7 mouse cellular contexts compared by ENCODE assay signal in genomic region chr4:136053247-136053596, GRCm38 (mm10). TPM values are rescaled to one million over a fixed set of nuclear protein-coding genes. Genes with fewer than 3 reads are reported as not detected.
A peak's percentile ranks its signal among the peaks of the same experiment; 100 is the strongest.
DNase-seq lines count a peak whose midpoint lies in the region; ATAC-seq and TF ChIP-seq lines count a peak whose summit lies in the region.

Gene Rpl11, minus strand, starts transcription at chr4:136053428.

- H3K4me2 ChIP-seq in embryonic facial prominence, embryonic 12.5 days (replicated peaks), result peak within 1 kb of the TSS; percentile 98
- H3K4me2 ChIP-seq in limb, embryonic 12.5 days, result peak within 1 kb of the TSS; percentile 87
- H3K4me2 ChIP-seq in midbrain, embryonic 15.5 days, result peak within 1 kb of the TSS; percentile 92

- no peaks in the 10 kb centered on the region; the same call in 1 of the 2 replicates for H3K27me3 ChIP-seq in embryonic facial prominence, embryonic 12.5 days
- H3K27me3 ChIP-seq in kidney, adult 2 months (replicated peaks; ENCODE audit: control insufficient read depth, insufficient read depth, low read length), result no peaks in the 10 kb centered on the region
- no peaks in the 10 kb centered on the region for H3K27me3 ChIP-seq in limb, embryonic 12.5 days
- H3K27me3 ChIP-seq in midbrain, embryonic 15.5 days (replicated peaks), result no peaks in the 10 kb centered on the region
- no peaks in the 10 kb centered on the region for H3K27me3 ChIP-seq in spleen, adult 2 months (ENCODE audit: control insufficient read depth, insufficient read depth, low read length)

- H3K4me3 ChIP-seq in embryonic facial prominence, embryonic 12.5 days, result peak within 1 kb of the TSS; percentile 98
- H3K4me3 ChIP-seq in kidney, adult 2 months (ENCODE audit: insufficient read depth, low read depth, low read length), result peak within 1 kb of the TSS; percentile 74
- peak within 1 kb of the TSS; percentile 98 for H3K4me3 ChIP-seq in limb, embryonic 12.5 days (replicated peaks)
- peak within 1 kb of the TSS; percentile 95 for H3K4me3 ChIP-seq in midbrain, embryonic 15.5 days
- peak within 1 kb of the TSS; percentile 92 for H3K4me3 ChIP-seq in spleen, adult 2 months (ENCODE audit: extremely low read depth, insufficient read depth, insufficient read length)

- TF ChIP-seq POLR2A in kidney, adult 2 months (IDR thresholded peaks at IDR 0.05; ENCODE audit: low read depth, low read length), result peak; percentile 71
- TF ChIP-seq POLR2A in spleen, adult 2 months (IDR thresholded peaks at IDR 0.05; ENCODE audit: low read depth, low read length), result peak; percentile 83

- peak within 1 kb of the TSS; percentile 93 for H3K27ac ChIP-seq in embryonic facial prominence, embryonic 12.5 days
- peak within 1 kb of the TSS; percentile 73 for H3K27ac ChIP-seq in kidney, adult 2 months (ENCODE audit: insufficient read depth, low read depth, low read length)
- peak within 1 kb of the TSS; percentile 94 for H3K27ac ChIP-seq in limb, embryonic 12.5 days
- peak within 1 kb of the TSS; percentile 86 for H3K27ac ChIP-seq in midbrain, embryonic 15.5 days
- H3K27ac ChIP-seq in spleen, adult 2 months (ENCODE audit: insufficient read depth, low read length), result peak within 1 kb of the TSS; percentile 64; the same call in 1 of the 2 replicates

- WGBS in embryonic facial prominence, embryonic 12.5 days, result 0% methylated on average over 21 of the region's 21 CpGs
- WGBS in kidney, adult 2 months, result 0% methylated on average over 21 of the region's 21 CpGs
- under 1% methylated on average over 21 of the region's 21 CpGs for WGBS in limb, embryonic 12.5 days
- WGBS in midbrain, embryonic 15.5 days, result under 1% methylated on average over 21 of the region's 21 CpGs
- under 1% methylated on average over 21 of the region's 21 CpGs for WGBS in spleen, adult 2 months

- DNase-seq in adrenal gland, postnatal 25 days, result peak; percentile 87
- DNase-seq in heart, adult 18-20 months, result peak; percentile 95 to 96
- DNase-seq in kidney, adult 2 months, result peak; percentile 97
- DNase-seq in spleen, adult 2 months (ENCODE audit: low read depth in 1 of 2, low spot score in 2 of 2), result peak; percentile 91 to 92

- no peaks in the 10 kb centered on the region for H3K9me3 ChIP-seq in embryonic facial prominence, embryonic 12.5 days
- H3K9me3 ChIP-seq in limb, embryonic 12.5 days, result no peaks in the 10 kb centered on the region
- H3K9me3 ChIP-seq in midbrain, embryonic 15.5 days, result no peaks in the 10 kb centered on the region

- H3K9ac ChIP-seq in embryonic facial prominence, embryonic 12.5 days, result peak within 1 kb of the TSS; percentile 99
- peak within 1 kb of the TSS; percentile 99 for H3K9ac ChIP-seq in limb, embryonic 12.5 days (replicated peaks)
- H3K9ac ChIP-seq in midbrain, embryonic 15.5 days, result peak within 1 kb of the TSS; percentile 96

- TF ChIP-seq CTCF in kidney, adult 2 months (conservative IDR thresholded peaks at IDR 0.05; ENCODE audit: insufficient read depth, insufficient read length, low read depth, low read length), result peak; percentile 95
- TF ChIP-seq CTCF in spleen, adult 2 months (IDR thresholded peaks at IDR 0.05; ENCODE audit: extremely low read depth, insufficient read depth, insufficient read length, insufficient replicate concordance), result peak; percentile 82

- peaks cover 19% of the 10 kb centered on the region for H3K4me1 ChIP-seq in embryonic facial prominence, embryonic 12.5 days
- H3K4me1 ChIP-seq in kidney, adult 2 months (ENCODE audit: control insufficient read depth, insufficient read depth, low read length), result peaks cover 10% of the 10 kb centered on the region; the same call in 1 of the 2 replicates
- peaks cover 22% of the 10 kb centered on the region for H3K4me1 ChIP-seq in limb, embryonic 12.5 days (replicated peaks)
- H3K4me1 ChIP-seq in midbrain, embryonic 15.5 days, result peaks cover 21% of the 10 kb centered on the region
- H3K4me1 ChIP-seq in spleen, adult 2 months (ENCODE audit: control insufficient read depth, insufficient read depth, insufficient read length), result no peaks in the 10 kb centered on the region; the same call in 1 of the 2 replicates

- peak; percentile 90 for ATAC-seq in embryonic facial prominence, embryonic 12.5 days (ENCODE audit: insufficient number of reproducible peaks, insufficient read depth, low FRiP score, low TSS enrichment)
- peak; percentile 88 for ATAC-seq in limb, embryonic 12.5 days (ENCODE audit: insufficient number of reproducible peaks, insufficient read depth, low FRiP score, low TSS enrichment, low read depth)
- ATAC-seq in midbrain, embryonic 15.5 days (replicated peaks), result peak; percentile 98

- H3K36me3 ChIP-seq in embryonic facial prominence, embryonic 12.5 days, result peaks cover 41% of the 10 kb centered on the region
- peaks cover 4% of the 10 kb centered on the region for H3K36me3 ChIP-seq in kidney, adult 2 months (ENCODE audit: control insufficient read depth, insufficient read depth, low read length)
- H3K36me3 ChIP-seq in limb, embryonic 12.5 days, result peaks cover 40% of the 10 kb centered on the region
- peaks cover 30% of the 10 kb centered on the region for H3K36me3 ChIP-seq in midbrain, embryonic 15.5 days (replicated peaks)
- H3K36me3 ChIP-seq in spleen, adult 2 months (ENCODE audit: control insufficient read depth, insufficient read depth, low read length), result peaks cover 22% of the 10 kb centered on the region

RNA-seq across cellular contexts. Expression of gene Rpl11, which starts in this region (rescaled TPM):
- total RNA-seq in adrenal gland, postnatal 25 days (2021), result 605 and 780 TPM in 2 replicates
- polyA plus RNA-seq in embryonic facial prominence, embryonic 12.5 days (2016; fragmentation: Nextera tagmentation; extraction: Ambion mirVana), result 390 and 392 TPM in 2 replicates
- 100 to 1,000 TPM; 285 to 315 TPM for total RNA-seq in heart, adult 18-20 months (2021)
- 232 and 292 TPM in 2 replicates for polyA plus RNA-seq in kidney, adult 2 months (2012; rRNA removed)
- 442 and 453 TPM in 2 replicates for polyA plus RNA-seq in limb, embryonic 12.5 days (2016; fragmentation: Nextera tagmentation; extraction: Ambion mirVana)
- 262 and 276 TPM in 2 replicates for polyA plus RNA-seq in midbrain, embryonic 15.5 days (2015; fragmentation: Nextera tagmentation; extraction: Ambion mirVana)
- polyA plus RNA-seq in spleen, adult 2 months (2012; rRNA removed), result 259 and 289 TPM in 2 replicates

Comparison
In these comparisons a context has a peak if more than half of its experiments do, and no peak if none do; other contexts are left out.
1. Peak in every context shown above with its lines: DNase-seq, ATAC-seq, H3K4me3 ChIP-seq and H3K27ac ChIP-seq.